Mouse (Mus musculus): ENCODE measurements around the gene Nup43. TPM values are rescaled to one million over a fixed set of nuclear protein-coding genes. Genes with fewer than 3 reads are reported as not detected.

Gene Nup43
- total and polyA plus RNA-seq, 3 experiments = 47.9 to 117 (median 73.5) TPM

DNA sequence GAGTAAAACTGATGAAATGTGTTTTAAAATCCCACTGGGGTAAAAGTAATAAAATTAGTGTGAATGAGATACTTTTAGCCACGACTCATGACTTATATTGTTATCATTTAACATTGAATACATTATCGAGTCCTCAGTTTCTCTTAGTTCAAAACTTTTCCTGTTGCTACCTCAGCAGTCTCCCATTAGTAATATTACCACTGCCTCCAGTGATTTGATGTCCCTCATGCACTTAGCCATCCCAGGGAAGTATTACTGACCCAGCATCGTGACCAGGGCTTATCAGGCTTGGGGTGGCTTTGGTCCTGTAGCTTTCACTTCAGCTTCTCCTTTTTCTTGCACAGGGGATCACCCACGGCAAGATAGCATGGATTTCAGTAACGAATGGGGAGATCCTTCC lies 42.8 kb downstream of the Nup43 start:
- TF ChIP-seq TCF12 (IDR thresholded peaks at IDR 0.05; ENCODE audit: low read depth, low read length) (no peak), ZKSCAN1 (IDR thresholded peaks at IDR 0.05; ENCODE audit: borderline replicate concordance, low read depth, low read length) (no peak), CTCF (conservative IDR thresholded peaks at IDR 0.05 in 1 of 2, IDR thresholded peaks at IDR 0.05 in 1 of 2; ENCODE audit: low read depth in 2 of 2, low read length in 2 of 2) (no peak)
- Histone ChIP-seq H3K27me3 (replicated peaks) (no peaks in the 10 kb centered on the region), H3K9me3 (replicated peaks; ENCODE audit: low read length) (no peaks in the 10 kb centered on the region), H3K27ac (ENCODE audit: insufficient read depth, low read depth) (no peak overlapping the region), H3K9ac (ENCODE audit: insufficient read depth, low read depth) (no peak overlapping the region), H3K4me2 (ENCODE audit: insufficient read depth, low read depth, poor library complexity, severe bottlenecking) (no peak overlapping the region), H3K36me3 (replicated peaks in 1 of 2; ENCODE audit: control insufficient read depth in 1 of 2, insufficient read depth in 1 of 2, low read length in 1 of 2) (peaks cover 57 to 84% of the 10 kb centered on the region in 2 experiments), H3K4me3 (replicated peaks in 1 of 3; ENCODE audit: low read depth in 2 of 3, low read length in 2 of 3, poor library complexity in 1 of 3) (no peak overlapping the region), H3K4me1 (ENCODE audit: control insufficient read depth in 1 of 2, insufficient read depth in 2 of 2) (no peaks in the 10 kb centered on the region), H3K79me2 (replicated peaks; ENCODE audit: control insufficient read depth, extremely low read depth, insufficient read depth, poor library complexity, severe bottlenecking) (0 out of 2 replicates have a peak, but pooled peaks cover 1% of the 10 kb centered on the region)
- dilution Hi-C loops (cut with MboI; ENCODE audit: extremely low pct_ligation_motif_present, extremely low pct_unique_long_range_greater_than_20kb, low sequenced_read_pairs) (no loop called here), in situ Hi-C loops (cut with MboI; ENCODE audit: low pct_ligation_motif_present, low pct_unique_long_range_greater_than_20kb, low sequenced_read_pairs) (no loop called here)
- DNase-seq (ENCODE audit: extremely low read depth) = no peak

GRCm38 (mm10) chr10:7712506-7712905 lies 45.2 kb downstream of the Nup43 start:
- H3K9me3 ChIP-seq (replicated peaks; ENCODE audit: low read length) = no peaks in the 10 kb centered on the region

GRCm38 (mm10) chr10:7715056-7715455 lies 47.8 kb downstream of the Nup43 start:
- Histone ChIP-seq H3K4me3 (replicated peaks in 1 of 3; ENCODE audit: low read depth in 2 of 3, low read length in 2 of 3, poor library complexity in 1 of 3) (no peak overlapping the region), H3K27me3 (replicated peaks) (no peaks in the 10 kb centered on the region), H3K36me3 (replicated peaks in 1 of 2; ENCODE audit: control insufficient read depth in 1 of 2, insufficient read depth in 1 of 2, low read length in 1 of 2) (peaks cover 35 to 59% of the 10 kb centered on the region in 2 experiments), H3K79me2 (replicated peaks; ENCODE audit: control insufficient read depth, extremely low read depth, insufficient read depth, poor library complexity, severe bottlenecking) (no peaks in the 10 kb centered on the region), H3K4me1 (ENCODE audit: control insufficient read depth in 1 of 2, insufficient read depth in 2 of 2) (no peaks in the 10 kb centered on the region), H3K9me3 (replicated peaks; ENCODE audit: low read length) (no peaks in the 10 kb centered on the region), H3K9ac (ENCODE audit: insufficient read depth, low read depth) (no peak overlapping the region), H3K27ac (ENCODE audit: insufficient read depth, low read depth) (no peak overlapping the region), H3K4me2 (ENCODE audit: insufficient read depth, low read depth, poor library complexity, severe bottlenecking) (no peak overlapping the region)
- no peak for TF ChIP-seq JUN (IDR thresholded peaks at IDR 0.05; ENCODE audit: insufficient read depth, low read depth, low read length)
- no peak for TF ChIP-seq ELF1 (IDR thresholded peaks at IDR 0.05; ENCODE audit: low read depth, low read length)
- TF ChIP-seq E2F4 (IDR thresholded peaks at IDR 0.05; ENCODE audit: insufficient replicate concordance, low read depth, low read length) = no peak
- DNase-seq (ENCODE audit: extremely low read depth) = no peak
- dilution Hi-C loops (cut with MboI; ENCODE audit: extremely low pct_ligation_motif_present, extremely low pct_unique_long_range_greater_than_20kb, low sequenced_read_pairs) = no loop called here
- in situ Hi-C loops (cut with MboI; ENCODE audit: low pct_ligation_motif_present, low pct_unique_long_range_greater_than_20kb, low sequenced_read_pairs) = no loop called here

More at GRCm38 (mm10) chr10:7712506-7712905, 45.2 kb downstream of the Nup43 start:
- H3K9ac ChIP-seq (ENCODE audit: insufficient read depth, low read depth) = no peak overlapping the region
- dilution Hi-C loops (cut with MboI; ENCODE audit: extremely low pct_ligation_motif_present, extremely low pct_unique_long_range_greater_than_20kb, low sequenced_read_pairs) (no loop called here), in situ Hi-C loops (cut with MboI; ENCODE audit: low pct_ligation_motif_present, low pct_unique_long_range_greater_than_20kb, low sequenced_read_pairs) (no loop called here)
- H3K27me3 ChIP-seq (replicated peaks) = no peaks in the 10 kb centered on the region
- no peaks in the 10 kb centered on the region for H3K4me1 ChIP-seq (ENCODE audit: control insufficient read depth in 1 of 2, insufficient read depth in 2 of 2)
- H3K4me3 ChIP-seq (replicated peaks in 1 of 3; ENCODE audit: low read depth in 2 of 3, low read length in 2 of 3, poor library complexity in 1 of 3) = no peak overlapping the region
- no peak overlapping the region for H3K4me2 ChIP-seq (ENCODE audit: insufficient read depth, low read depth, poor library complexity, severe bottlenecking)
- H3K36me3 ChIP-seq (replicated peaks in 1 of 2; ENCODE audit: control insufficient read depth in 1 of 2, insufficient read depth in 1 of 2, low read length in 1 of 2) = peaks cover 46 to 72% of the 10 kb centered on the region in 2 experiments
- H3K27ac ChIP-seq (ENCODE audit: insufficient read depth, low read depth) = no peak overlapping the region
- DNase-seq (ENCODE audit: extremely low read depth) = no peak
- TF ChIP-seq TCF12 (IDR thresholded peaks at IDR 0.05; ENCODE audit: low read depth, low read length) (no peak), USF2 (conservative IDR thresholded peaks at IDR 0.05; ENCODE audit: low read depth, low read length) (no peak), POLR2AphosphoS2 (IDR thresholded peaks at IDR 0.05; ENCODE audit: low read depth, low read length) (no peak), UBTF (IDR thresholded peaks at IDR 0.05; ENCODE audit: low read depth, low read length) (no peak), ZMIZ1 (IDR thresholded peaks at IDR 0.05; ENCODE audit: low read depth, low read length) (no peak), MAX (IDR thresholded peaks at IDR 0.05; ENCODE audit: low read length) (no peak), MAZ (IDR thresholded peaks at IDR 0.05; ENCODE audit: low read depth, low read length) (no peak), TBP (conservative IDR thresholded peaks at IDR 0.05; ENCODE audit: low read depth, low read length) (no peak), ZKSCAN1 (IDR thresholded peaks at IDR 0.05; ENCODE audit: borderline replicate concordance, low read depth, low read length) (no peak), JUN (IDR thresholded peaks at IDR 0.05; ENCODE audit: insufficient read depth, low read depth, low read length) (no peak), NELFE (IDR thresholded peaks at IDR 0.05; ENCODE audit: low read depth, low read length) (no peak), EP300 (IDR thresholded peaks at IDR 0.05; ENCODE audit: low read length) (no peak), CHD2 (IDR thresholded peaks at IDR 0.05; ENCODE audit: low read length) (no peak), MYC (IDR thresholded peaks at IDR 0.05; ENCODE audit: low read depth, low read length) (no peak), CTCF (conservative IDR thresholded peaks at IDR 0.05 in 1 of 2, IDR thresholded peaks at IDR 0.05 in 1 of 2; ENCODE audit: low read depth in 2 of 2, low read length in 2 of 2) (no peak), MEF2A (IDR thresholded peaks at IDR 0.05; ENCODE audit: borderline replicate concordance, low read depth, low read length) (no peak), SIN3A (IDR thresholded peaks at IDR 0.05; ENCODE audit: low read length) (no peak), ZC3H11A (IDR thresholded peaks at IDR 0.05; ENCODE audit: low read depth, low read length) (no peak)
- H3K79me2 ChIP-seq (replicated peaks; ENCODE audit: control insufficient read depth, extremely low read depth, insufficient read depth, poor library complexity, severe bottlenecking) = no peaks in the 10 kb centered on the region
